Mouse (Mus musculus): Measurements from ENCODE around the gene Gm49378. TPM values are rescaled to one million over a fixed set of nuclear protein-coding genes. Genes with fewer than 3 reads are reported as not detected.

The Gm49378 gene
- polyA plus RNA-seq, 1 experiment from 2014 or later: 3.9 TPM

GRCm38 (mm10) chr14:55589271-55589670, 48.4 kb downstream of the Gm49378 start:
- Histone ChIP-seq H3K27ac (ENCODE audit: low read length) (no peak overlapping the region), H3K4me1 (ENCODE audit: control insufficient read depth, insufficient read depth, low read length) (peaks cover 18% of the 10 kb centered on the region), H3K27me3 (ENCODE audit: control insufficient read depth, insufficient read depth, low read length) (no peaks in the 10 kb centered on the region), H3K9me3 (ENCODE audit: control insufficient read depth, low read depth, low read length) (no peaks in the 10 kb centered on the region), H3K9ac (replicated peaks; ENCODE audit: low read depth, low read length) (no peak overlapping the region), H3K36me3 (ENCODE audit: control insufficient read depth, insufficient read depth, low read length) (peaks cover 5% of the 10 kb centered on the region; the same call in 1 of the 2 replicates), H3K4me3 (ENCODE audit: low read depth, low read length) (no peak overlapping the region), H3K4me2 (replicated peaks; ENCODE audit: low read depth, low read length) (no peak overlapping the region)
- ATAC-seq (ENCODE audit: insufficient number of reproducible peaks, insufficient read depth, low FRiP score, low read depth): no peak
- WGBS: 93% methylated on average over 5 of the region's 5 CpGs

- 84% methylated on average over 2 of the region's 2 CpGs for WGBS
- 0 out of 2 replicates have a peak, but pooled peaks cover 5% of the 10 kb centered on the region for H3K4me1 ChIP-seq (ENCODE audit: control insufficient read depth, insufficient read depth, low read length)
- H3K27me3 ChIP-seq (ENCODE audit: control insufficient read depth, insufficient read depth, low read length): no peaks in the 10 kb centered on the region
- H3K4me3 ChIP-seq (ENCODE audit: low read depth, low read length): no peak overlapping the region
- H3K9me3 ChIP-seq (ENCODE audit: control insufficient read depth, low read depth, low read length): no peaks in the 10 kb centered on the region
- no peak overlapping the region for H3K27ac ChIP-seq (ENCODE audit: low read length)
- no peak overlapping the region for H3K9ac ChIP-seq (replicated peaks; ENCODE audit: low read depth, low read length)
- no peaks in the 10 kb centered on the region for H3K36me3 ChIP-seq (ENCODE audit: control insufficient read depth, insufficient read depth, low read length)
- no peak overlapping the region for H3K4me2 ChIP-seq (replicated peaks; ENCODE audit: low read depth, low read length)
- ATAC-seq (ENCODE audit: insufficient number of reproducible peaks, insufficient read depth, low FRiP score, low read depth): no peak
Measured at GRCm38 (mm10) chr14:55586149-55586548, 51.5 kb downstream of the Gm49378 start.

GRCm38 (mm10) chr14:55585566-55585960, 52.1 kb downstream of the Gm49378 start:
- H3K9ac ChIP-seq (replicated peaks; ENCODE audit: low read depth, low read length): no peak overlapping the region
- no peaks in the 10 kb centered on the region for H3K27me3 ChIP-seq (ENCODE audit: control insufficient read depth, insufficient read depth, low read length)
- H3K4me1 ChIP-seq (ENCODE audit: control insufficient read depth, insufficient read depth, low read length): 0 out of 2 replicates have a peak, but pooled peaks cover 5% of the 10 kb centered on the region
- H3K36me3 ChIP-seq (ENCODE audit: control insufficient read depth, insufficient read depth, low read length): peaks cover 6% of the 10 kb centered on the region; the same call in 1 of the 2 replicates
- peak overlapping the region; percentile 44 for H3K4me3 ChIP-seq (ENCODE audit: low read depth, low read length)
- peak overlapping the region; percentile 62 for H3K4me2 ChIP-seq (replicated peaks; ENCODE audit: low read depth, low read length)
- ATAC-seq (ENCODE audit: insufficient number of reproducible peaks, insufficient read depth, low FRiP score, low read depth): no peak
- WGBS: 48% methylated on average over 6 of the region's 6 CpGs
- H3K27ac ChIP-seq (ENCODE audit: low read length): 0 out of 2 replicates have a peak overlapping the region, but pooled peaks have one; percentile 2
- H3K9me3 ChIP-seq (ENCODE audit: control insufficient read depth, low read depth, low read length): no peaks in the 10 kb centered on the region

- H3K27ac ChIP-seq (ENCODE audit: low read length): peak within 1 kb of the TSS; percentile 48; the same call in 1 of the 2 replicates
- ATAC-seq (ENCODE audit: insufficient number of reproducible peaks, insufficient read depth, low FRiP score, low read depth): peak; percentile 86
- WGBS: 3% methylated on average over 43 of the region's 43 CpGs
Measured at GRCm38 (mm10) chr14:55584702-55585565, 52.8 kb downstream of the Gm49378 start, which contains the start of gene Emc9. Gene Emc9 (minus strand): TSS chr14:55585302.

GRCm38 (mm10) chr14:55584303-55584701, 53.4 kb downstream of the Gm49378 start:
- Histone ChIP-seq H3K4me1 (ENCODE audit: control insufficient read depth, insufficient read depth, low read length) (no peaks in the 10 kb centered on the region), H3K4me3 (ENCODE audit: low read depth, low read length) (peak overlapping the region; percentile 44; the same call in 1 of the 2 replicates), H3K9ac (replicated peaks; ENCODE audit: low read depth, low read length) (0 out of 2 replicates have a peak overlapping the region, but pooled peaks have one; percentile 15), H3K4me2 (replicated peaks; ENCODE audit: low read depth, low read length) (peak overlapping the region; percentile 62), H3K27ac (ENCODE audit: low read length) (no peak overlapping the region), H3K36me3 (ENCODE audit: control insufficient read depth, insufficient read depth, low read length) (peaks cover 6% of the 10 kb centered on the region; the same call in 1 of the 2 replicates), H3K27me3 (ENCODE audit: control insufficient read depth, insufficient read depth, low read length) (no peaks in the 10 kb centered on the region), H3K9me3 (ENCODE audit: control insufficient read depth, low read depth, low read length) (no peaks in the 10 kb centered on the region)
- 39% methylated on average over 5 of the region's 5 CpGs for WGBS
- no peak for ATAC-seq (ENCODE audit: insufficient number of reproducible peaks, insufficient read depth, low FRiP score, low read depth)

More at GRCm38 (mm10) chr14:55584702-55585565, 52.8 kb downstream of the Gm49378 start, which contains the start of gene Emc9:
- peaks cover 6% of the 10 kb centered on the region; the same call in 1 of the 2 replicates for H3K36me3 ChIP-seq (ENCODE audit: control insufficient read depth, insufficient read depth, low read length)
- no peaks in the 10 kb centered on the region for H3K27me3 ChIP-seq (ENCODE audit: control insufficient read depth, insufficient read depth, low read length)
- H3K9ac ChIP-seq (replicated peaks; ENCODE audit: low read depth, low read length): peak within 1 kb of the TSS; percentile 15; the same call in 1 of the 2 replicates
- H3K4me2 ChIP-seq (replicated peaks; ENCODE audit: low read depth, low read length): peak within 1 kb of the TSS; percentile 62
- no peaks in the 10 kb centered on the region for H3K9me3 ChIP-seq (ENCODE audit: control insufficient read depth, low read depth, low read length)
- H3K4me3 ChIP-seq (ENCODE audit: low read depth, low read length): peak within 1 kb of the TSS; percentile 44
- 0 out of 2 replicates have a peak, but pooled peaks cover 1% of the 10 kb centered on the region for H3K4me1 ChIP-seq (ENCODE audit: control insufficient read depth, insufficient read depth, low read length)

GRCm38 (mm10) chr14:55581981-55582681, 55.6 kb downstream of the Gm49378 start:
- H3K36me3 ChIP-seq (ENCODE audit: control insufficient read depth, insufficient read depth, low read length): peaks cover 6% of the 10 kb centered on the region; the same call in 1 of the 2 replicates
- H3K4me3 ChIP-seq (ENCODE audit: low read depth, low read length): no peak overlapping the region
- peaks cover 4% of the 10 kb centered on the region; the same call in 1 of the 2 replicates for H3K4me1 ChIP-seq (ENCODE audit: control insufficient read depth, insufficient read depth, low read length)
- H3K4me2 ChIP-seq (replicated peaks; ENCODE audit: low read depth, low read length): no peak overlapping the region
- no peaks in the 10 kb centered on the region for H3K9me3 ChIP-seq (ENCODE audit: control insufficient read depth, low read depth, low read length)
- ATAC-seq (ENCODE audit: insufficient number of reproducible peaks, insufficient read depth, low FRiP score, low read depth): no peak
- no peaks in the 10 kb centered on the region for H3K27me3 ChIP-seq (ENCODE audit: control insufficient read depth, insufficient read depth, low read length)
- no peak overlapping the region for H3K9ac ChIP-seq (replicated peaks; ENCODE audit: low read depth, low read length)
- no peak overlapping the region for H3K27ac ChIP-seq (ENCODE audit: low read length)
- 66% methylated on average over 9 of the region's 9 CpGs for WGBS

GRCm38 (mm10) chr14:55580731-55581130, 57.0 kb downstream of the Gm49378 start:
- 93% methylated on average over 16 of the region's 16 CpGs for WGBS
- Histone ChIP-seq H3K4me2 (replicated peaks; ENCODE audit: low read depth, low read length) (no peak overlapping the region), H3K9me3 (ENCODE audit: control insufficient read depth, low read depth, low read length) (no peaks in the 10 kb centered on the region), H3K4me3 (ENCODE audit: low read depth, low read length) (no peak overlapping the region), H3K4me1 (ENCODE audit: control insufficient read depth, insufficient read depth, low read length) (peaks cover 4% of the 10 kb centered on the region; the same call in 1 of the 2 replicates), H3K27me3 (ENCODE audit: control insufficient read depth, insufficient read depth, low read length) (no peaks in the 10 kb centered on the region), H3K9ac (replicated peaks; ENCODE audit: low read depth, low read length) (no peak overlapping the region), H3K27ac (ENCODE audit: low read length) (no peak overlapping the region), H3K36me3 (ENCODE audit: control insufficient read depth, insufficient read depth, low read length) (peaks cover 6% of the 10 kb centered on the region; the same call in 1 of the 2 replicates)
- ATAC-seq (ENCODE audit: insufficient number of reproducible peaks, insufficient read depth, low FRiP score, low read depth): no peak

All from stomach, embryonic 14.5 days (tissue).